Mouse (Mus musculus): Measurements from ENCODE around the gene Pard6b.
"Not testable (repeated sequence)": the region's sequence is repeated elsewhere in the genome, so short reads cannot be mapped to it uniquely, and the experiment has no call there.

Pard6b gene

DNA sequence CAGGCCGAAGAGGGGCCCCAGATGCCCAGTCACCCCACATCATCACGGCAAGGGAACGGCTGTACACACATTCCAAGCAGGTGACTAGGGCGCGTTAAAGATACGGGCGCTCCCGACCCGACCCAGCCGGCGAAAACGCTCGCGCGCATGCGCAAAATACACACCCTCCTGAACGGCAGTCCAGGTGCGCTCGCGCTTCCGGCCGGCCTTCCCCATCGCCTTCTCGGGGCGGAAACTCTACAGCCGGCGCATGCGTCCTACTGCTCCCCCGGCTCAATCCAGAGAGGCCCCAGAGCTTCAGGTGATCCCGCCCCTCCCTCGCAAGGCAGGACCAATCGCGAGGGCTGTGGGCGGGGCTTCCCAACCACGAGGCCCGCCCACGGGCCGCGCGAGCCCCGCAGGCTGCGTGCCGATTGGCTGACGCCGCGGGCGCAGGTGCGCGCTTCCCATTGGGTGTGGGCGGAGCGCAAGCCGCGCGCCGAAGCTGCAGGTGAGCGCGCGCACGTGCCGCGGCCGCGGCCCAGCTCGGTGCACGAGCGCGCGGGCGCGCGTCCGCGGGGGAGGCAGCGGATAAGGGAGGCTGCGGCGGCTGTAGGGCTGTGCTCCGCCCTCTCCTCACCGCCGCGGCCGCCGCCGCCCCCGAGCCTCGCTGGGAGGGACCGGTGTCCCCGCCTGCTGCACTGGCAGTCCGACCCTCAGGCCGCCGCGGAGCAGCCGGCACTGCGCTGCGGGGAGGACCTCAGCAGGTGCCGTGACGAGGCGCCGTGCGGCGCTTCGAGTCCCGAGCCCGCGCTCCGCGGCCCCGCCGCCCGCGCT lies at the start of gene Pard6b:
Gene Pard6b, plus strand, starts transcription at position 574 of the 816 bp plus-strand sequence.
- DNase-seq (ENCODE audit: extremely low spot score, low read depth, low spot score): peak; percentile 90

DNA sequence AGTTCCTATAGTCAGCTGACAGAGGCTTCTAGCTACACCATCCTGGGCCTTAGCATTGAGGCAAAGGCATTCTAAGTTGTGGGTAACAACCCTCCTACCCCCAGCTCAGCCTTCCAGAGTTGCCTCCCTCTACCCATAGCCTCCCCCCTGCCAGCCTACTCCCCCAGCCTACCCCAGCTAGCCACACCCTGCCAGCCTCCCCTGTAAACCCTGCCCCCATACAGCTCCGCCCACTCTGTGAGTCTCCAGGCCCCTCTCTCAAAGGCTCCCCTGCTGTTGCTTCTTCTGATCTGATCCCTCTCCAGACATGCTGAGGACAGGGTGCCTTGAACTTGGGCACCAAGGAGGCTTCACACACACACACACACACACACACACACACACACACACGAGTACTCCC lies 49.0 kb upstream of the Pard6b start:
- DNase-seq (ENCODE audit: extremely low spot score, low read depth, low spot score): no peak

GRCm38 (mm10) chr2:168033905-168034304 lies 46.9 kb upstream of the Pard6b start:
- no peak for DNase-seq (ENCODE audit: extremely low spot score, low read depth, low spot score)

GRCm38 (mm10) chr2:168035907-168036306 lies 44.9 kb upstream of the Pard6b start:
- no peak for DNase-seq (ENCODE audit: extremely low spot score, low read depth, low spot score)

DNA sequence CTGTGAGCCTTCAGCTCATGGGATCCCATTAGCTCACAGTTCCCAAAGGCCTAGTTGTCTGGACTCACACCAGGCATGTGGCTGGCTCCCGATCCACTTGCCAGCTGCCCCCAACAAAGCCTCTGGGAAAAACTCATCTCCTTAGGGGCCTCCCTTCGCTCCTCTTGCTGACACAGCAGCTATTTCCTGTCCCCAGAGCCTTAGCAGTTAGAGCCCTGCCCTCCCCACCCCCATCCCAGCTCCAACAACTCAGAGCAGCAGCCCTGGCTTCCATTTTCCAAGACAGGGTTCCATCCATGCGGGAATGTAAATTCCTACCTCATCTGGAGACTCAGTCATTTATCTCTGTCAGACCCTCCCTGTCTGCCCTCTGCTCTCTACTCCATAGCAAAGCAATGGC lies 43.7 kb upstream of the Pard6b start:
- no peak for DNase-seq (ENCODE audit: extremely low spot score, low read depth, low spot score)

DNA sequence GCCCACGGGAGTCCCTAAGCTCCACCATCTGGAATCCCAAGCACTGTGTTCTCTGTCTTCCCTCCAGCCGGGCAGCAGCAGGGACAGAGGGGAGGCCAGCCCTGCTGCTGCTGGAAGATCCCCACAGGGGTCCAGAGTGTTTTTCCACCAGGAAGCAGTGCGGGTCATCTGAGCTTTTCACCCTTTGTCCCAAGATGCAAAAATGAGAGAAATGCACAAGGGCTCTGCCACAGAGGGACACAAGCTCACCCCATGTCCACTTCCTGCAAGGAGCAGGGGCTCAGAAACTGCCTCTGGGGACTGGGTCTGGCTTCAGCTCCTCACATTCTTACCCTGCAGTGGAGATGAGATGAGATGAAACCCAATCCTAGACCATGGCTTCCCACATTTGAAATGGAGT lies 40.1 kb upstream of the Pard6b start:
- DNase-seq (ENCODE audit: extremely low spot score, low read depth, low spot score): no peak

DNA sequence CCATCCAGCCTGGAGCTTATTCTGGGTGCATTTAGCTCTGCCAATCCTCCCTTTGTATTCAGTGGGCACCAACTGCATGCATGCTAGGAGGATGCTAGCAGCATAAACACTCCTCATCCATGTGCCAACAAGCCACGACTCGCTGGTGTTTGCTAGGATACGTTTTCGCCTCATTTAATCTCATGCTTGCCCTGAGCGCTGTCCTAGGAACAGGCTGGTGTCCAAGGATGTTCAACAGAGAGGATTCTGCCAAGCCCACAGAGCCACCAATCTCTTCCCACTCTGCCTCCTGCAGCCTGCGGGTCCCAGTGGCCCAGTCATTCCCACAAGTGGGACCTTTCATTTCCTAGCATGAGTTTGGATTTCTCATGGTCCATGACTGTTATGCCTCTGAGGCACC lies 38.8 kb upstream of the Pard6b start:
- DNase-seq (ENCODE audit: extremely low spot score, low read depth, low spot score): no peak

GRCm38 (mm10) chr2:168044681-168045287 lies 36.0 kb upstream of the Pard6b start:
- no peak for DNase-seq (ENCODE audit: extremely low spot score, low read depth, low spot score)

- no peak for DNase-seq (ENCODE audit: extremely low spot score, low read depth, low spot score)
Observed at GRCm38 (mm10) chr2:168045357-168045756, 35.4 kb upstream of the Pard6b start.

- no peak for DNase-seq (ENCODE audit: extremely low spot score, low read depth, low spot score)
Observed at GRCm38 (mm10) chr2:168045771-168046170, 35.0 kb upstream of the Pard6b start.

- no peak for DNase-seq (ENCODE audit: extremely low spot score, low read depth, low spot score)
Observed at GRCm38 (mm10) chr2:168046467-168046866, 34.3 kb upstream of the Pard6b start.

- DNase-seq (ENCODE audit: extremely low spot score, low read depth, low spot score): no peak
Observed at GRCm38 (mm10) chr2:168049002-168049635, 31.7 kb upstream of the Pard6b start.

GRCm38 (mm10) chr2:168050000-168050942 lies 30.5 kb upstream of the Pard6b start:
- no peak for DNase-seq (ENCODE audit: extremely low spot score, low read depth, low spot score)

GRCm38 (mm10) chr2:168052156-168052555 lies 28.6 kb upstream of the Pard6b start:
- DNase-seq (ENCODE audit: extremely low spot score, low read depth, low spot score): no peak

DNA sequence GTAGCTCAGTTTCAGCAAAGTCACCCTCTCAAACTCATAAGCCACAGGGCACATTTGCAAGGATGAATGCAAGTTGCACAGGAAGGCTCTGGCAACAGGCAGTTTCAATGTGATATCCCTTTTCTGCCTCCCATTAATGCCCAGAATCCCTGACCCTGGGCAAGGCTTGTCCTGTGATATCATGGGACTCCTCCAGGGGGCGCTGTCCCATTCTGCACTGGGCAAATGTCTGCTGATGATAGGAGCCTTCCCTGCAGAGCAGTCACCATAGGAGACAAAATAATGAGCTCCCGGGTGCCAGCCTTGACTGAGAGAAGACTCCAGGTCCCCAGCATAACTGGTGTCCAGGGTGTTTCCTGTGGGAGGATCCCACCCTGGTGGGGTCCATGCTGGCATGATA lies 28.1 kb upstream of the Pard6b start:
- no peak for DNase-seq (ENCODE audit: extremely low spot score, low read depth, low spot score)

- no peak for DNase-seq (ENCODE audit: extremely low spot score, low read depth, low spot score)
Observed at GRCm38 (mm10) chr2:168054142-168054541, 26.7 kb upstream of the Pard6b start.

DNA sequence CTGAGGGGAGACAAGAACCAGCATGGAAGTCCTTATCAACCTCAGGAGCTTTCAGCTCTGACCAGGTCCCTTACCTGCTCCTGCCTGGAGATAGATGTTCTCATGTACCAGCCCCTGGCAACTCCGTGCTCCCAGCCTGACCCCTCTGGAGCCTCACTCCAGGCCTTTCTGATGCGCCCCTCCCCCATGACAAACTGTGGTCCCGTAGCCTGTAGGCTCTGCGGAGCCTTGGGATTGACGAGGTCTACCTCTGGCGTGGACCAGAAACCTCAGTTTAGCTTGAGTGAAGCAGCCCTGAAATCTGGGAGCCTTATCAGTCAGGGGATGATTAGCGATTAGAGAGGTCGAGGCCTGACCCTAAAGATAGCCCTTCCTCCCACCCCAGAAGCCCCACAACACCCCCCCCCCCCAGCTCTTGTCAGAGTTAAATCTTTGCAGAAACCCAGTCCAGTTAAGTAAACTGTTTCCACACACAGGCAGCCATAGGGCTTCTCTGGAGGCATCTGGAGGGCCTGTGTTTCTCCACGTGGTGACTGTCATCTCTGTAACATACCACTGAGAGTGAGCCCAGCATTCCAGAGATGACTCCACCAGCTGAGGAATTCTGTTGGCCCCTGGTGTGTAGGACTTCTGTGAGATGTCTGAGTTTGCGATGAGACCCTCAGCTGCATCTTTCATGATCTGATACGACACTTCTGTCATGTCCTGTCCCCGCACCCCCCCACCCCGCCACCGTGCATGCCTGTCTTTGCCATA lies 24.7 kb upstream of the Pard6b start:
- DNase-seq (ENCODE audit: extremely low spot score, low read depth, low spot score): no peak

DNA sequence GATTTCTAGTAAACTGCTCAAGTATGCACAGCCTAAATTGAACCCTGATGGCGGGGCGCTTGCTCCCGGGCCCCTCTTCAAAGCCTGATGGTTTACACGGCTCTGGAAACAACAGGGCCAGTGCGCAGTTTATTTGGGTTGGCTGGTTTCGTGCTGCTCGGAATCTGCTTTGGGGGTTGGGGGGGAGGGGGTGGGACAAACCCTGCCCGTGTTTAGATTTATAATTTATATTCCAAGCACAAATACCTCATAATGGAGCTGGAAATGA lies 24.2 kb upstream of the Pard6b start:
- no peak for DNase-seq (ENCODE audit: extremely low spot score, low read depth, low spot score)

- not testable (repeated sequence) for DNase-seq (ENCODE audit: extremely low spot score, low read depth, low spot score)
Observed at GRCm38 (mm10) chr2:168057876-168058275, 22.9 kb upstream of the Pard6b start.

GRCm38 (mm10) chr2:168058488-168059199 lies 22.2 kb upstream of the Pard6b start:
- no peak for DNase-seq (ENCODE audit: extremely low spot score, low read depth, low spot score)

All from hindlimb bud, embryonic 11.5 days (tissue).